Mouse (Mus musculus): ENCODE results near the gene 9530053A07Rik.

DNA sequence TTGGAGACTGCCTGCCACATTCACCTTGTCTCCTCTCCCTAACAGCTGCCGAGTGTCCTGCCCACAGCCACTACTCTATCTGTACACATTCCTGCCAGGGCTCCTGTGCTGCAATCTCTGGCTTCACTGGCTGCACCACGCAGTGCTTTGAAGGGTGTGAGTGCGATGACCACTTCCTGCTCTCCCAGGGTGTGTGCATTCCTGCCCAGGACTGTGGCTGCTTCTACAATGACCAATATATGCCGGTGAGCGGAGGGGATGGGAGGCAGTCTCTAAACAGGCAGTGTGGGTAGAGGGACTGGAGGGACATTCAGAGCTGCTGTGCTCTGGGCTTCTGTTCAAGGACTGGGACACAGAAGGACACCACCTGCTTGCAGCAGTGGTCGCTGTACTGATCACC is 30.0 kb downstream of the 9530053A07Rik start:
- TF ChIP-seq CTCF (IDR thresholded peaks at IDR 0.05; ENCODE audit: extremely low read depth, insufficient read depth, insufficient read length, insufficient replicate concordance) (no peak), POLR2A (IDR thresholded peaks at IDR 0.05; ENCODE audit: low read depth, low read length) (no peak)

Data from spleen, adult 2 months (tissue).